Mouse (Mus musculus): ENCODE measurements around the gene Sptbn1.

Gene Sptbn1

DNA sequence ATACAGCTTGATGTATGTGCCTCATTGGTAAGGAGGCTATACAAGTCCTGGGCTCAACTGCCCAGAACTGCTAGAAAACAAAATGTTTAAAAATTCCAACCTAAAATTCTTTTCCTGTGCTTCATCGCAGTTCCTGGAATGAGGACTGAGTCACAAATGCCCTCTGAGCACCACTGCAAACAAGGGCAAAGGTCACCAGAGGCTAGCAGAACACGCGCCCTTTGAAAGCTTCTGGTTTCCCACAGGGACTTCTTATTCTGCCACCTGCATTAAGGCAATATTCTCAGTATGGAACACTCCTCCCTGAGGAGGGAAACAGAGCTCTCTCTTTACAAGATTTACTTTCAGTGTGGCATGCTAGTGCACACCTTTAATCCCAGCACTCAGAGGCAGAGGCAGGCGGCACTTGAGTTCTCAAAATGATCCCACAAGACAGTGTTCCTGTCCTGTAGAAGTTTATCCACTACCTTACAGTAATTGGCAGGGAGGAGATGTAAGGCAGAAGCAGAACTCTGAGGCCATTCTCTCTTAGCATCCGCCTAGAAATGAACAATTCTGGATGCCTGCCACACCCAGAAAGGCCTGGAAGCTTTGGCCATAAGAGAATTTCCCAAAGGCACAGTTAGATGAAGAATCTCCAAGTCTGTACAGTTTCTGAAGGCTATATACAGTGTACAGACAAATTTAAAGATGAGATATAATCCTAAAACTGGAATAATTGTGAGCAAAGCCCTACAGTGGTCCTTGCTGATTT, 56.1 kb downstream of the Sptbn1 start:
- DNase-seq (ENCODE audit: low spot score), result no peak

DNA sequence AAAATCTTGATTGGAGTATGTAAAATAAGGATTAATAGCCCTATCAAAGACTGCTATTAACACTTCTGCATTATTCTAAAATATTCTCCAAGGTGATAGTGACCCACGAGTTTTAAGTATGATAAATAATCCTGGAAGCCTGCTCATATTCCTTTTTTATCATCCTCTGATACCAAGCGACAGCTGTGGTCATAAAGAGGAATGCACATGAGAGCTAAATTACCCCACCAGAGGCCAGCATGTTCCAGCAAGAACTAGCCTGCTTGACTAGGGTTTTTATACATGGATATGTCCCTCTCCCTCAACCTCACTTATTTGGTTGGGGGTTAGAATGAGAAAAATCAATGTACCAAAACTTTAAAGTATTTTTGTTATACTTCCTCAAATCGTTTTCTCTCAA, 56.8 kb downstream of the Sptbn1 start:
- DNase-seq (ENCODE audit: low spot score), result no peak

DNA sequence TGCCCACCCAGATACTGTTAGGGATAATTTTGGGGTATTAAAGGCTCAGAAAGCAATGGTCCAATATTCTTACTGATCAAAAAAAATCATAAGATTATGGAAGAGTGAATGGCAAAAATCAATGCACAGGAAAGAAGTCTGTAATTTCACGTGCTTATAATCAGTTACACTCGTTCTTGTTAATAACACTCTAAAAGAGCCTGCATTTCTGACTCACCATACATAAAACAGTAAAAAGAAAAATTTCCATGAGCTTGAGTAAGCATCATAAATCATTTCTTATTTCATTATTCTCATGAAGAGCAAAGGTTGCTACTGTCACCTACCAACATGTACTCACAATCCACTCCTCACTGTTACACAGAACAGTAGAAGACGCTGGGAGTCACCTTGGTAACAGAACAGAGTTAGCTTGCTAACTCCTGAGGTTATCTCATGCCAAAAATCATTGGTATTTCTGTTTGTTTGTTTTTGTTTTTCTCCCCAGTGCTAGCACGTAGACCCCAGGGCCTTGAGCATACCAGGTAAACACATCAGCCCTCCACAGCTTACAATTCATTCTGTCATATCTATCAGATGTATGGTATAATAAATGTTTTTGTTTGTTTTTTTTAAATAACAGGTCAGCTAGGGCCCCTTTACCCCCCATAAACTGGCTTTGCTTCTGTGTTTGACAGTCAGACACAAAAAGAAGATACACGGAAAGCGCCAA, 57.7 kb downstream of the Sptbn1 start:
- no peak for DNase-seq (ENCODE audit: low spot score)

DNA sequence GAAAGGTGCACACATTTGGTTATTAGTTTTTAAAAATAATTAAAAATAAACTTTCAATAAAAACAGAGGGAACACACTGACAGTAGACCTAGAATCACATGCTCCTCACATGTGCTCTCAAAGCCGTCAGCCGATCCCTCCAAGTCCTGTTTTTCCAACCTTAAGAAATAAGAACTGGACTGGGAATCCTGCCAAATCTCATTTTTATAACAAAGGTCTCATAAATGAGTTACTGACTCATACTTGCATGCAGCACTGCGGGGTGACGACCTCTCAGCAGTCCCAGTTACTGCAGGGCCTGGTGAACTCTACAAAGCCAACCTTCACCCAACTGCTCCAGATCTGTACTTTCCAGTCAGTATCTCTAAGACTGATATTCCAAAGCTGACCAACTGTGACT, 58.5 kb downstream of the Sptbn1 start:
- DNase-seq (ENCODE audit: low spot score), result no peak

DNA sequence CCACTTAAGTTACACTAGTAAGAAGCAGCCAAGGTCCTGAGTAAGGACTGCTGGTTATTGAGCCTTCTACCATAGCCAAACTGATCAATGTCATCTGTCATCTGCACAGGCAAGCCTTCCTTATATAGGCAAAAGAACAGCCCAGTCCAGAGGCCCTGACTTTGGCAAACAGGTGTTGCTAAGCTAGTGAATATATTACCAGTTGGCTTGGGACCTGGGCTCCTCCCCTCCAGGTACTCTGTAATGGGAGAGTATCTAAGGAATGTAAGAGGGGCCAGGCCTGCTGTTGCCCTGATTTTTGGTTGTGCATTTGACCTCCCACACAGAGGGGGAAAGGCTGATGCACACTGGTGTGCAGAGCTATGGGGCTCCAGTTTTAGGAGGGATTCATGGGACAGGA, 63.6 kb downstream of the Sptbn1 start:
- no peak for DNase-seq (ENCODE audit: low spot score)

DNA sequence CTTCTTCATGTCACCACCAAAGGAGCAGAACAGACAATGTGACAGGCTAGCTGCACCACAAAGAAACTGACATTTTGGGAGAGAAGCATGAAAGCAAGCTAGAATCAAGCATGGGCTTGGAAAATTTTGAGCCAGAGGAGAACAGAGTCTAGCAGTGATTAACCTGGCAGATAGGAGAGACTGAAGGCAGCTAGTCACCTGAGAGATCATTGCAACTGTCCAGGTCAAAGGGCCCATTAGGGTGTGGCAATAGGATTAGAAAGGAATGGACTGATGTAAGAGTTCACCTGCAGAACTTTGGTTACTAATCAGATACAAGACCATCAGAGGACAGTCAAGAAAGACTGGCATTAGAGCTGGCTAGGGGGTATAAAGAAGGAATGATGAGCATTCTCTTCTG, 67.6 kb downstream of the Sptbn1 start:
- DNase-seq (ENCODE audit: low spot score), result no peak

DNA sequence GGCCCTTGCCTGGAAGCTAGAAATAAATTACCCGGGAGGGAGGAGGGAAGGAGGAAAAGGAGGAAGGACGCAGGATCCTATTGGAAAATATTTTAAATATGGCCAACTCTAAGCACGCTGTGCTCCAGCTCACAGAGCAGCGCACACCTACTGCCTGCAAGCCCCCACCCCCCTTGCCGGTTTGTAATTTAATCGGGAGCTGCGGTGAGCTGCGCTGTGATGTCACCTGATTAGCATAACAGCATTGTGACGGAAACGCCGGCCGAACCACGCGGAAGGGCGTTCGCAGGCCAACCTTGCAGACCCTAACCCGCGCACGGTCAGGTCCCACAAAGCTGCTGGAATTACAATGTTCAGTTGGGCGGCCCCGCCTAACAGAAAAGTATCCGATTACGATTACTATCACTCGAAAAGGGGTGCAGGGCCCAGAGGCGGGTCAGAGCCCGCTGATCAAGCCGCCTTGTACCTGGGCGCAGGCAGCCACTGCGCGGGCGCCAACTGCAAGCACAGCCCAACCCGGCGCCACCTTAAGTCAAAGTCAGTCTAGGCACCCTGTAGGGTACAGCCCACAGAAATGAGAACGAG, 69.8 kb downstream of the Sptbn1 start:
- peak; percentile 59 for DNase-seq (ENCODE audit: low spot score)

DNA sequence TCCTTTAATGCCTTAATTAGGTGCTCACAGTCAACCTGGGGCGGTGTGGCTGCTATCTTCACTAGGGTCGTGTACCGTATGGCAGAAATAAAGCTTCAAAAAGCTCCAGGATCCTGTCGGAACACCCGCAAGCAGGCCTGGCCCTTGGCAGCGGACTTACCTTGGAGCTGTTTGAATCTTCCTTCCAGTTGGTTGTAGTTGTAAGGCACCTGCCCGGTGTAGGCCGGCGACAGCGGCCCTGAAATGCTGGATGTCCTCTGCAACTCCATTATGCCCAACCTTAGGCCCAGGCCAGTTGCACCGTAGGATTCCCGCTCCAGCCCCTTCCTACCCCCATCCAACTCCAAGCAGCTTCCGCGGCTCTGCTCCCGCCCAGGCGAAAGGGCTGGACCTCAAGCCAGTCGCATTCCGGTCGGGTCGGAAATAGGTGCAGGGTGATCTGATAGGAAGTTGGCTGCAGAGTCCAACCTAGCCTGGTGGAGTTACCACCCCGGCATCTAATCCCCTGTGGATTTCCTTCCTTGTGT, 70.3 kb downstream of the Sptbn1 start:
- peak; percentile 54 for DNase-seq (ENCODE audit: low spot score)

DNA sequence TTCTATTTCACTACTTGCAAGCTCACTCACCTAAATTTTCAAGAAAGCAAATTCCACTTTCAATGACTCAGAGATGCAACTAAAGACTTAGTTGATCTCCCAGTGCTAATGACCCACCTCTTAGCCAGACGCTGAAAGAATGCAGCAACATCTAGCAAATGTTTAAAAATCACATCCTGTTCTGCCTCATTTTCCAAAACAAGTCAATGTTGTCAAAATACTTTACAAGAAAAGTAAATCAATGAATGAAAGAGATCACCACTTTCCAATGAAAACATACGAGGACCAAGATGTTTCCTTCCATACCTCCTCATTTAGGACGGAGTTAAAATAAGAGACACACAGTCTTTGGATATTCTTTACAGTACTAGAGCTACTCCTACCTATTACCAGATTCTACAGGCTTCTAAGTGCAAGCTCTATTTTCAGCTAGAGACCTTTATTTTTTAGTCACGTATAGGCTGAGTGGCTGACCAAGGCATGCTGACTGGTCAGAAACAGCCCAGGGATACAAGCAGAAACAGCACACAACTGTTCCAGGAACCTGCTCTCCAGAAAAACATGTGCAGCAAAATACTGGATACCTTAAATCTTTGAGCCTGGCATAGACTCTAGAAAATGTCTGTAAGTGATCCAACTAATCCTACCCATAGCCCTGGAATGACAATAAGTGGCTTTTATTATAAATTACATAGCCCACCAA, 71.5 kb downstream of the Sptbn1 start:
- no peak for DNase-seq (ENCODE audit: low spot score)

DNA sequence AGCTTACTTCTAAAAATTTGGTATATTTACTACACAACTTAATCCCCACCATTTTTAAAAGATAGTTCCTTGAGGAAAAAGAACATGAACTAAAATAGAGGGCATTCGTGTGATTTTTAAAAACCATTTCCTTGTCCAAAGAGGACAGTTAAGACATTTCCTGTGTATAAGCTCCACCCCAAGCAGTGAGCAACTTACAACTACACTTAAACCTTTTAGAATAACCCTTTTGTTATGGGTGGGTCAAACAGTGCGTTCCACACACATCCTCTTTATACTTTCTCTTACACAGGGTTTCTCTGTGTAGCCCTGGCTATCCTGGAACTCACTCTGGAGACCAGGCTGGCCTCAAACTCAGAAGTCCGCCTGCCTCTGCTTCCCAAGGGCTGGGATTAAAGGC, 72.2 kb downstream of the Sptbn1 start:
- no peak for DNase-seq (ENCODE audit: low spot score)

DNA sequence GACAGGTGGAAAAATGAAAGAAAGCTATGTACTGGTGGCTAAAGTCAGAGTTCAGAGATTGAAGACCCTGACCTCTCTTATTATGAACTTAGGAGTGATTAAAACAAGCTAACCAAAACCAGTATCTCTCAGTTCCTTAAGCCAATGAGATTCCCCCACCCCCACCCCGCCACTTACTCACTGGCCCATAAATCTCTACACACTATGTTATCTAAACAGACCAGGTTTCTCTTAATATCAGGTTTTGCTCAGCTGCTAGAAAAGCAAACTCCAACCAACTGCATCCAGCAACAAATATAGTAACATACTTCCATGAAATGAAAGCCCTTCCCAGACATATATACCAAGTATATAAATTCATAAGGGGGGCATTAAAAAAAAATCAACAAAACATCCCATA, 73.2 kb downstream of the Sptbn1 start:
- DNase-seq (ENCODE audit: low spot score), result no peak

DNA sequence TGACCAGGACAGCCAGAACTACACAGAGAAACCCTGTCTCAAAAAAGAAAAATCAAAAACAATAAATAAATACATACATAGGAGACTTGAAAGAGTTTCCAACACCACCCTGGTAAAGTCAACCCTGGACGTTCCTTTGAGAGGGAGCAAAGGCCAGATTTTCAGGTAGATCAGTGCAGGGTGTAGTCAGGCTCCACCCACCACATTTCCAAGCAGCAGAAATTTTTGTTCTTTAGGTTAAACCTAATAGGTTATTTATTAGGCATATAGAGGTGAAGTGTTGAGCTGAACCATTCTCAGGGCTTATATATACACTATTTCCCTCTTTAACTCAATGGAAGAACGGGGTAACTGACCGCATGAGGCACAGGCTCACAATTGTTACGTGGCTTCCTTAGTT, 77.0 kb downstream of the Sptbn1 start:
- DNase-seq (ENCODE audit: low spot score), result no peak

DNA sequence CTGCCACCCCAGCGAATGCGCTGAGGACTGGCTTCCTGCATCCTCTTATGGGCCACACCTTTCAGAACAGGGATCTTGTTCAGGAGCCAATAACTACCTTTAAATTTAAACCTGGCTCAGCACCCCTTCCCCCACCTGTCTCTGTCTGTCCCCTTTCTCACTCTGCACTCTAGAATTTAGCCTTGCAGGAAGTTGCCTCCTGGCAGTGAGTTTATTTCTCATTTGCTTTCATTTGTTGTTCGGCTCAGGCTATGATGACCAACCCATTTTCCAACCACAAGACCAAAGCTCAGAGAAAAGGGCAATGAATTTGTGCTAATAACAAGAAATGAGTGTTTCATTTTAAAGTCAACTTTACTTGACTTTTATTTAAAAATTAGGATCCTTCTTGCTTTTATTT, 77.9 kb downstream of the Sptbn1 start:
- no peak for DNase-seq (ENCODE audit: low spot score)

DNA sequence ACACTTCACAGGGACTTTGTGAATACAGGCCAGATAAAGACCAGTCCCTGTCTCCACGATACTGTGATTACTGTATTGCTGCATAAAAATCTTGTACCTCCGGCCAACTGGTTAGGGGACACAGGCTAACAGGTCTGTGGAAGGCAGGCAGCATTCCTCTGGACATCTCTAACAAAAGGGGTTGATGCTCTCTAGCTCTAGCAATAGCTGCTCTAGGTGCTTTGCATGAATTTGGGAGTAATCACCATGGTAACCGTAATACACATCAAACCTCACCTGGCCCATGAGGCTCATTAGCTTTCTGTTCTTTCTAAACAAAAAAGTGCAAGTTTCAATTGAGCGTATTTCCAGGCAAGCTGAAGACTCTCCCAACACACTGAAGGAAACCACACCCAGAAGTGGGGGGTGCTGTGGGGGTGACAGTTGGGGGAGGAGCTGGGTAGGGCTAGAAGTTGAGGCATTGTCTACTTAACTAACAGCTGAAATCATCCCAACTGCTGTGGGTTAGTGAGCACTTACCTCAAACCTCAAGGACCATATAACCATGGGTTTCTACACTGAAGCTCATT, 81.0 kb downstream of the Sptbn1 start:
- no peak for DNase-seq (ENCODE audit: low spot score)

DNA sequence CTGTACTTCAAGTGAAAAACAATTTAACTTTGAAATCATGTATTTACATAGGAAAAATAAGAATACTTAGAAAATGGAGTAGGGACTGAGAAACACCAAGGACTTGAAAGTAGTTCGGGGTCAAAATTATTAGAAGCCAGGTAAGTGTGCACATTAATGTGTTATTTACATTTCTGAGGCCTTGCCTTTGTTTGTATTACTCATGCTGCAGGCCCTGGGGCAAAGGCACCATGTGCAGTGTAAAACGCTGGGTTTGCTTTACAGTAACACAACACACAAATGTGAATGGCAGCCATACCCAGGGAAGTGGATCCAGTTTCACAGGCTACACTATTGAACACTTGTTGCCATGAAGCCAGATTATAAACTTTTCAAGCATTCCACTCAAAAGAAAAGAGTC, 83.4 kb downstream of the Sptbn1 start:
- no peak for DNase-seq (ENCODE audit: low spot score)

DNA sequence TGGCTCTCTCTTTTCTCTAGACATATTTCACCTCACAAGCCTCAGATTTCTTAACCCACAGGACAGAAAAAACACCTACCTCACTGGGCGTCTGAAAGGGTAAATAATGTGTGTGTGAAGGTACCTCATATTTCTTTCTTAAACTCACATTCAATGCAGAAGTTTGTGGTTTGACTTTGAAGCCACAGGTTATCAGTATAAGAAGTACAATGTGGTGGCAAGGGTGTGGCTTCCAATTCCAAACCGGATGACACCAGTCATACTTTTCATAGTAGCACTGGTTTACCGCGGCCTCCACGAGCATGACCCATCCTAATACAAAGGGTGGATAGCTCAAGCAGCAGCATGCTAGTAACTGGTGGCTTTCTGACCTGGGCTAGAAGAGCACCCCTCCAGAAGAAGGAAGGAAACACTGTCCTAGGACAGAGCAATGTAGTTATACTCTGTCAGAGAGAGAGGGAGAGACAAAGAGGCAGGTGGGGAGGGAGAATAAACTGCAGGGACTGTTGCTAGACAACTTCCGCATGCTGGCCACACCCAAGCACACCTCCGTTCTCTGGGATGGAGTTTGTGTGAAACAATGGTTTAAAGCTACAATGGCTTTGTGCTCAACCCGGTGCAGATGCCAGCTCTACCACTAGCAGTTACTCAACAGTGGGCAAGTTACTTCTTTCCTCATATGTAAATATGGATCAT, 85.1 kb downstream of the Sptbn1 start:
- DNase-seq (ENCODE audit: low spot score), result no peak

DNA sequence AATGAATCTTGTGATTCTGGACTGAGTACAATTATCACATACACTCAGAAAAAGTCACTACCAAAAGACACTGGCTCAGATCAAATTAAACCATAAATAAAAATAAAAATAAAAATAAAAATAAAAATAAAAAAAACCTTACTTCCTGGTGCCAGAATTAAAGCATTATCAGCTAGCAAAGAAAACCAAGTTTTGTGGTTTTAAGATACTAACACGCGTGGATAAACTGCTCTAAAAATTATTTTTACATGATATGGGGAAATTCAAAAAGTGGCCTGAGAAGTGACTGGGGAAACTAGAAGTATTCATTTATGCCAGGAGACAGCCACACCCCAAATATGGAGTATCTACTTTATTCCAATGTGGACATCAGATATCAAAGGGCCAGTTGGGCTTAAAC, 89.8 kb downstream of the Sptbn1 start:
- no peak for DNase-seq (ENCODE audit: low spot score)

DNA sequence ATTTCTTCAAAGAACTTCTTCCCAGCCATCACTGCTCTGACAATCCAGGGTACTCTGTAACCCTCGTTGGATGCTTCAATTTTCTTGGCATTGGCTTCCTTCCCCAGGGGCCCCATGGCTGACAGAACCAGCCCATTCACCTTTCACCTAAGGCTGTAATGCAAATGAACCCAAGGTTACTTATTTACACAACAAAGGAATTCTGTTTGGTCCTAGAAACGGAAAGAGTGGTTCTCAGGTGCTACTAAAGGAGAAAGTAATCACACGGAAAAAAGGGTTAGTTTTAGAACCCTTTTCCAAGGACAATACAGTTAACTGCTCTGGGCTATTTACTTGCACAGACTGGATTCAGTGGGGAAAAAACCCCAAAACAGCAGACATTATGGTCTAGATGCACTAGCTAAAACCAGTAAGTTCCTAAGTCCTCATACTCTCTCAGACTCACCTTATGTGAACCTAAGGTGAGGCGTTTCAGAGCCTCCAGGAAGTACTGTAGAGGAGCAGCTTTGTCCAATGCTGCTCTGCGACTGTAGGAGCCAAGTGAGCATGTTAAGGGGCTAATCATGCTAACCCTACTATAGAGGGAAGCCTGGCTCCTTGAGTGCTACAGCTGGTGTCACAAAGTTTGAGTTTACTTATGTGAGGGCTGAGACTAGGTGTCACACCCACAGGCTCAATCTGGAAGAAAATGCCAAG, 90.7 kb downstream of the Sptbn1 start:
- DNase-seq (ENCODE audit: low spot score), result no peak

DNA sequence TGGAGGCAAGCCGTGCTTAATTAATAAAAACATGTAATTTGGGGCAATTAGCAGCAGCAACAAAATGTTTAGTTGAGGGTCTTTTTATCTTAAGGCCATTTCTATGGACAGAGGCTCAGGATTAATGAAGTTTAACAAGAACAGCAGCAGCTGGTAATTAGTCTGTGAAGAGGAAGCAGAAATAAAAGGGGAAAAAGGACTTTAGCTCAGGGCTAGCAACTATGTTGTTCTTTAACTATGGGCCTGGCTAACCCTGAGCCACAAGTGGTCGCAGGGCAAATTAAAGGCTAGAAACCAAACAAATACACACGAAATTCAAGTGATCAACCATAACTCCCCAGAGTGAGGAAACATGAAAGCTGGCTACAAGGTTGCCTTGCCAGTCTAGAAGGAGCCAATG, 91.9 kb downstream of the Sptbn1 start:
- no peak for DNase-seq (ENCODE audit: low spot score)

DNA sequence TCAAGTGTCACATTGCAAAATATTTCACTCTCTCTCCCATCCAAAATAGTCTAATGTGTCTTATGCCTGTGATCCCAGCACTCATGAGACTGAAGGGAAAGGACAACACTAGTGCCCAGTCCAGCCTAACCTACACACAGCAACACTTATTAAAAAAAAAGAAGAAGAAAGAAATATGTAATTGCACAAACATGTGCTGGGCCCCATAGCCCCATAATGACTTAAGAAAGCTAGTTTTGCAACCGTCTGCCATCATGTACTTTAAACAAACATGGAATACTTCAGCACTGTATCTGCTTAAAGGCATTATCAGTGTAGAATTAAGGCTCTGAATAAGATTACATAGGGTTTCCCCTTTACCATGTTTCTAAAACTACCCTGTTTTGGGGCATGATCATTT, 92.4 kb downstream of the Sptbn1 start:
- no peak for DNase-seq (ENCODE audit: low spot score)

DNA sequence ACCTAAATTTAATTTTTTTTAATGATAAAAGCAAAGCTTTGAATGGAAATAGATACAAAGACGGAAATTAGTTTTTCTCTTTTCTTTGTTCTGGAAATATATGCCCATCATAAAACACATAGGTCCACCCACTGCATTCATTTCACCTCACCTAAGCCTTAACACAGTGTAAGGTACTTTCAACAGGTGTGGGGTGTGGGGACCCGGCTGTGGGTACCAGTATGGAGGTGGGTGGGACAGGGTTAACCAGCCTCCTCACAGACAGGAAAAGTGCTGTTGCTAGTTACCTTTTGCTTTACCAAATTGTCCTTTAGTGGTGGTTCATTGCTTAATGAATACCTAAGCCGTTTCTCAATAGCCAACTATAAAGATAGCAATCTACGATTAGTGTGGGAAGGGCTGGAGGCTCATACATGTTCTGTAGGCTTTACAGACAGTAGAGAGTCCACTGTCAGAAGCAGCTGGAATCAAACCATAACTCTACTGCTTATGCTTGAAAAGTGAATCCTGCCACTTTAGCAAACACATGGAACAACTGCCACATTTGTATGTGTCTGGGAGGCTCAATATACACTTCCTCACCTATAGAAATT, 96.3 kb downstream of the Sptbn1 start:
- DNase-seq (ENCODE audit: low spot score), result no peak
